Mouse (Mus musculus): ENCODE data around the gene Nmnat3. TPM values are rescaled to one million over a fixed set of nuclear protein-coding genes. Genes with fewer than 3 reads are reported as not detected.

Gene Nmnat3
- polyA plus RNA-seq, 1 experiment from 2014 or later = 6.6 TPM

DNA sequence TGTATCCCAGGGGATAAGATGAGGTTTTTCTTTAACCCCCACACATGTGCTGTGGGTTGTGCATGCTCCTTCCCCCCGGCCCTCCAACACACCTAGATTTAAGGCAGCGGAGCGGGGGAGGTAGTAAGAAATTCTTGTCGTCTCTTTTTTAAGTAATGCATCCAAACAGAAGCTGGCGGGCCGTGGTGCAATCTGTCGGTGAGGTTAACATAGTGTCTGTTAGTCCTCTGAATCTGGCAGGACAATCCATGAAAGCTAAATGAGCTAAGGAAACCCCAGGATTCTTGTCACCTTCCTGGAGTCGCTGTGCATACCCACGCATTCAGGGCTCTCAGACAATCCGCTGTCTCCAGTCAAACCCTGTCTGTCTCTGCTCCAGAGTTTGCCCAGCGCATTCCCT, 87.7 kb downstream of the Nmnat3 start:
- no peaks in the 10 kb centered on the region for H3K27me3 ChIP-seq
- no peak overlapping the region for H3K4me2 ChIP-seq
- no peak overlapping the region for H3K4me3 ChIP-seq
- H3K36me3 ChIP-seq = no peaks in the 10 kb centered on the region
- WGBS = 73% methylated on average over 11 of the region's 11 CpGs
- ATAC-seq (ENCODE audit: borderline replicate concordance, extremely low read depth, low FRiP score, low TSS enrichment) = no peak
- no peaks in the 10 kb centered on the region for H3K9me3 ChIP-seq
- no peak overlapping the region for H3K9ac ChIP-seq
- no peaks in the 10 kb centered on the region for H3K4me1 ChIP-seq
- no peak overlapping the region for H3K27ac ChIP-seq

DNA sequence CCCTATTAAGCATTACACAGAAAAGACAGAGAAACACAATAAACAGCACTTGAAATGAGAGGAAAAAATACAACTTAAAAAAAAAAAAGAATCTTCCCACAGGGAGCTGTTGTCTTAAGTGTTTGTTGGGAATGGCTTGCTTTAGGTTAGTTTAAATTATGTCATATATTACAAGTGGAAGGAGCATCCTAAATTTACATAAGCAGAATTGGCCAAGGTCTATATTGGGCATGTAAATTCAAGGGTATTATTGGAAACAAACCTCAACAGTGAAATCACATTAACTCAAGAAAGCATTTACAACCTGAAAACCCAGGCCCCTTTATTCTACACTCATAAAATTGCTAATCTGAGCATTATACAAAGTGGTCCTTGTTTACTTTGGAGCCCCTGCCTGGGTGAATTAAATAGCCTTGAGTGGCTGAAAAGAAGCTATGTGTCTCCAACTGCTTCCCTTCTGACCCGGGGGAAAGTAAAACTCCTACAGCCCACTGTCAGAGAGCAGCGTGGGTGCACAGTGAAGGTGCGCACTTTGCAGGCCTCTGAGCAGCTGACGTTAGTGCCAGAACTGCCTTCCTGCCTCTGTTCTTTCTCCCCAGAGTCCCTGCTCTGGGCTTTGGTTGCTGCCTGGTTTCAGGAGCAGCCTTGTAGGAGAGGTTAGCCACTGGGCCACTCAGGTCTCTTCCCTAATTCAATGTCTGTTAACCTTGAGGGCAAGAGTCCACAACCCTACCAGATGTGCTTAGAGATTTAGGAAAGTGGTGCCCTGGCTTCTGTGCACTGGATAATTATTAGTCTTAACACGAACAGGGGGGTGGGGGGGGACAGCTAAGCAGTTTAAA, 88.3 kb downstream of the Nmnat3 start:
- H3K4me1 ChIP-seq = no peaks in the 10 kb centered on the region
- H3K4me2 ChIP-seq = no peak overlapping the region
- H3K9ac ChIP-seq = no peak overlapping the region
- no peak overlapping the region for H3K4me3 ChIP-seq
- 54% methylated on average over 5 of the region's 5 CpGs for WGBS
- H3K27ac ChIP-seq = no peak overlapping the region
- ATAC-seq (ENCODE audit: borderline replicate concordance, extremely low read depth, low FRiP score, low TSS enrichment) = no peak
- H3K27me3 ChIP-seq = no peaks in the 10 kb centered on the region
- no peaks in the 10 kb centered on the region for H3K36me3 ChIP-seq
- no peaks in the 10 kb centered on the region for H3K9me3 ChIP-seq

DNA sequence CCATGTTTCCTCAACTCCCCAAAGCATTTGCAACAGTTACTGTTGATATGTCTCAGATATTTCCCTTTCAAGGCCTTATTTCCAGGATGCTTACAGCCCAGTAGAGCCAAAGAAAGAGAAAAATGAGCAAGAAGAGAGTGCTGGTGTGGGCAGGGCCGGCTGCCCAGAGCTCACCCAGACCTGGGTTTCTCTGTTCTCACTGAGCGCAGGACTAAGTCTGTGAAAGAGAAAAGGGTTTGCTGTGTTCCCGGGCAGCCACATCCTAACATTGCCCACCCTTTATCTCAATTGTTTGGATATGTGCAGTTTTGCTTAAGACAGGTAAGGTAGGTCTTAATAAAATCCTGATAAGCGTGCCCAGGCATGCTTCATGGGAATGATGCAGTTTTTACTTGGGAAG, 92.5 kb downstream of the Nmnat3 start:
- no peaks in the 10 kb centered on the region for H3K27me3 ChIP-seq
- no peak overlapping the region for H3K4me2 ChIP-seq
- no peaks in the 10 kb centered on the region for H3K4me1 ChIP-seq
- H3K36me3 ChIP-seq = no peaks in the 10 kb centered on the region
- no peak overlapping the region for H3K4me3 ChIP-seq
- H3K9ac ChIP-seq = no peak overlapping the region
- no peak for ATAC-seq (ENCODE audit: borderline replicate concordance, extremely low read depth, low FRiP score, low TSS enrichment)
- H3K9me3 ChIP-seq = no peaks in the 10 kb centered on the region
- no peak overlapping the region for H3K27ac ChIP-seq
- whole genome bisulfite sequencing = 75% methylated on average over 4 of the region's 4 CpGs

DNA sequence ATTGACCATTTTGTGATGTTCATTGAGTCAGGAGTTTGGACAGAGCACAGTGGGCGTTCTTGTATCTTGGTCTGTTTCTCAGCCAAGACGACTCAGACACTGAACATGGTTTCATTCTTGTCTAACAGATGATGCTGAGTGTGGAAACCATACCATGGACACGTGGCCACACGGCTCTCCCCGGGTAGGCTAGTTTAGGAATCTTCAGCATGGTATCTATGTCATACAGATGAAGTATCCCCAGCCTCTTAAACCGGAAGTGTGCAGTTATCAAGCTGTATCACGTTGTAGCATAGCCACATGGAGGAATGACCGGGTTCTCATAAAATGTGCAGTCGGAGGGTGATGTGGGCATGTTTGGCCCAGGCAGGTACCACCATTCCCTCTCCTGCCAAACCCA, 93.4 kb downstream of the Nmnat3 start:
- Histone ChIP-seq H3K27me3 (no peaks in the 10 kb centered on the region), H3K4me3 (no peak overlapping the region), H3K9me3 (no peaks in the 10 kb centered on the region), H3K27ac (no peak overlapping the region), H3K4me2 (no peak overlapping the region), H3K36me3 (no peaks in the 10 kb centered on the region), H3K4me1 (no peaks in the 10 kb centered on the region), H3K9ac (no peak overlapping the region)
- ATAC-seq (ENCODE audit: borderline replicate concordance, extremely low read depth, low FRiP score, low TSS enrichment) = no peak
- WGBS = 88% methylated on average over 9 of the region's 9 CpGs

DNA sequence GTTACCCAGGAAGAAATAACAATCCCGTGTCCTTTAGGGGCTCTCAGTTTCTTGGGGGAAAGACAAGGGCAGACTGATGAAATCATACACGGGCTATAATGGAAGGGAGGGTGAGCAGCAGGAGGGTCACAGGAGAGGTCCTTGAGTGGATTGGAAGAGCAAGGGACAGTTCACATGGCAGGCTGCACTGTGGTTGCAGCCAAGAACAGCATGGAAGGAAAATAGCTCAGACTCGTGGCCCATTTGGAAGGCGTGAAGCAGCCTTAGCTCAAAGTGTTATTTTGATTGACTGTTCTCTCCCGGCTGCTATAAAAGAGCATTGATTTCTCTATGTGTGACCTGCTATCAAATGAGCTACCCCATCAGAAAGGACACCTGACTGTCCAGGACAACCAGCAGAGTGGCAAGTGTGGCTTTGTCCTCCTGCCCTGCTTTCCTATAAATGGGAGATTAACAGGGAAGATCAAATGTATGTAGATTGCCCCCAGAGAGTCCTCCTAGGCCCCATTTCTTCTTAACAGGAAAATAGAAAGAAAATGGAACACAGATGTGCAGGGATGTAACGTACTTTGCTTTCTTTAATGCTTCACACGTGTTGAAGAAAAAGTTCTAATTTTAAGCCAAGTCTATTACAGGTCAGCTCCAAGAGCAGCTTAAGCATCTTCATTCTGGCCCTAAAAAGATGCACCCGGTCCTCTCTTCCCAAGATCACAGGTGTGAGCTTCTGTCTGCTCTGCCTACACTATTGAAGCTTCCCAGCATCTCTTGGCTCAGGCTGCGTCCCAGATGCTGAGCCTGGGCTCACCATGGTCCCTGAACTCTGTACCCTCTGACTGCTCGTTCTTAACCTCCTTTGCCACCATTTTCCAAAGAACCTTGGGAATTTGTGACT, 100.8 kb downstream of the Nmnat3 start:
- Histone ChIP-seq H3K9ac (no peak overlapping the region), H3K4me1 (no peaks in the 10 kb centered on the region), H3K4me3 (no peak overlapping the region), H3K27ac (no peak overlapping the region), H3K4me2 (no peak overlapping the region), H3K9me3 (no peaks in the 10 kb centered on the region), H3K36me3 (no peaks in the 10 kb centered on the region), H3K27me3 (no peaks in the 10 kb centered on the region)
- ATAC-seq (ENCODE audit: borderline replicate concordance, extremely low read depth, low FRiP score, low TSS enrichment) = no peak
- 68% methylated on average over 10 of the region's 10 CpGs for WGBS

DNA sequence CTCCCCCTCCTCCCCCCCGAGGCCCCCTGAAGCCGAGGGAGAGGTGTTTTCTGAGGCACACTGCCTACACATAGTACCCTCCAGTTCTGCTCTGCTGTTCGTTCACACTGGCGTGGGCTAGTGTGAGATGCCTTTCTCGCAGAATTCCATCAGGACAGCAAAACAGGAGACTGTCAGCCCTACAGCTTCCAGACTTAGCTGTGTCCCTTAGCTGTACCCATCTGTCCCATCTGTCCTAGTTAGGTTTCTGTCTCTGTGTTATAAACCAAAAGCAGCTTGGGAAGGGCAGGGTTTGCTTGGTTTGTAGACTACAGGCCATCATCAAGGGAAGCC, 101.4 kb downstream of the Nmnat3 start:
- H3K27me3 ChIP-seq = no peaks in the 10 kb centered on the region
- no peak overlapping the region for H3K4me3 ChIP-seq
- no peak overlapping the region for H3K9ac ChIP-seq
- no peak overlapping the region for H3K27ac ChIP-seq
- WGBS = 83% methylated on average over 5 of the region's 5 CpGs
- no peaks in the 10 kb centered on the region for H3K9me3 ChIP-seq
- no peak overlapping the region for H3K4me2 ChIP-seq
- H3K4me1 ChIP-seq = no peaks in the 10 kb centered on the region
- H3K36me3 ChIP-seq = no peaks in the 10 kb centered on the region
- ATAC-seq (ENCODE audit: borderline replicate concordance, extremely low read depth, low FRiP score, low TSS enrichment) = no peak

DNA sequence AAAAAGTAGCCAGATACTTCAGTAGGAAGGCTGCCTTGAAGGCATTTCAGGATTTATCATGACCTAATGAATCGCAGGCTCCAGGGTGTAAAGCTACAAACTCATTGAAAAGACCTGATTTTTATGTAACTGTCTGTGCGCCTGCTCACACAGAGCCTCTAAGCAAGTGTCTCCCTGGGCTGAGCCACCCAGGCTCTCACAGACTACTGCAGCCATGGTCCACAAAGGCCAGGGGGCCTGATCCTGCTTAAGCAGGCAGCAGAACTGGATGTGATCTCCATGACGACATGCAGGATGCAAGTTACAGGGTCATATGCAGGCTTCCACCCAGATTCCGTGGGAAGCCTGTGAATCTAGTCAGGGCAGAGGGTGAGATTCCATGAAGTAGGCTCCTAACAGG, 106.3 kb downstream of the Nmnat3 start:
- no peaks in the 10 kb centered on the region for H3K4me1 ChIP-seq
- no peaks in the 10 kb centered on the region for H3K27me3 ChIP-seq
- H3K9ac ChIP-seq = no peak overlapping the region
- ATAC-seq (ENCODE audit: borderline replicate concordance, extremely low read depth, low FRiP score, low TSS enrichment) = no peak
- no peak overlapping the region for H3K27ac ChIP-seq
- no peaks in the 10 kb centered on the region for H3K9me3 ChIP-seq
- H3K4me2 ChIP-seq = no peak overlapping the region
- no peaks in the 10 kb centered on the region for H3K36me3 ChIP-seq
- H3K4me3 ChIP-seq = no peak overlapping the region
- WGBS = 73% methylated on average over 4 of the region's 4 CpGs

DNA sequence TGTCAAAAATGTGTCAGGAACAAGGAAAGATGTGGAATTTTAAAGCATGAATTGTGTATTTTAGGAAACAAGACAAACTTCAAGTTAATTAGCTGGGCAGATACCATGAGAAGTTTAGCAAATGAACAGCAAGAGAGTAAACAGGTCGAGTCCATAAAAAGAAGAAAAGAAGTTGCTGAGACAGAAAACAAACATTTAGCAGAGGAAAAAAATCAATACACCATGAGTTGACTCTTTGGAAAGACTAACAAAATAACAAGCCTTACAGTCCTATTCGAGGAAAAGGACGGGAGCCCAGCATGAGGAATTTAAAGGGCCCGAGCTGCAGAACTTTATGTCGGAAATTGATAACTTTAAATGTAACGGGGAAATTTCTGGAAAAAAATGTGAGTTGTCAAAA, 110.0 kb downstream of the Nmnat3 start:
- Histone ChIP-seq H3K27me3 (no peaks in the 10 kb centered on the region), H3K27ac (no peak overlapping the region), H3K4me2 (no peak overlapping the region), H3K4me1 (no peaks in the 10 kb centered on the region), H3K4me3 (no peak overlapping the region), H3K9ac (no peak overlapping the region), H3K36me3 (no peaks in the 10 kb centered on the region), H3K9me3 (no peaks in the 10 kb centered on the region)
- 72% methylated on average over 6 of the region's 6 CpGs for whole genome bisulfite sequencing
- no peak for ATAC-seq (ENCODE audit: borderline replicate concordance, extremely low read depth, low FRiP score, low TSS enrichment)

DNA sequence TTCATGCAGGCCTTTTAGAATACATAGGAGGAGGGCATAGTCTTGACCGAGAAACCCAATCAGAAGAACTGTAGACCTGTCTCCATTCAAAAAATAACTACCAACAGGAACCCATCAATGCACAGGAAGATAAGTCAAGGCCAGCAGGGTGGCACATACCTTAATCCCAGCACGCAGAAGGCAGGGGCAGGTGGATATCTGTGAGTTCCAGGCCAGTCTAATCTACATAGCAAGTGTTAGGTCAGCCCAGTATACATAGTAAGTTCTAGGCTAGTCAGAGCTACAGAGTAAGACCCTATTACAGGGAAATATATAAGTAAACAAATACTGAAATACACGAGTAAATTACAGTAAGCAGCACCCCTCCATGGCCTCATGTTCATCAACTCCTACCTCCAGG, 110.6 kb downstream of the Nmnat3 start:
- Histone ChIP-seq H3K4me1 (no peaks in the 10 kb centered on the region), H3K27me3 (no peaks in the 10 kb centered on the region), H3K9me3 (no peaks in the 10 kb centered on the region), H3K36me3 (no peaks in the 10 kb centered on the region), H3K4me2 (no peak overlapping the region), H3K4me3 (no peak overlapping the region), H3K9ac (no peak overlapping the region), H3K27ac (no peak overlapping the region)
- 79% methylated on average over 3 of the region's 3 CpGs for WGBS
- ATAC-seq (ENCODE audit: borderline replicate concordance, extremely low read depth, low FRiP score, low TSS enrichment) = no peak

DNA sequence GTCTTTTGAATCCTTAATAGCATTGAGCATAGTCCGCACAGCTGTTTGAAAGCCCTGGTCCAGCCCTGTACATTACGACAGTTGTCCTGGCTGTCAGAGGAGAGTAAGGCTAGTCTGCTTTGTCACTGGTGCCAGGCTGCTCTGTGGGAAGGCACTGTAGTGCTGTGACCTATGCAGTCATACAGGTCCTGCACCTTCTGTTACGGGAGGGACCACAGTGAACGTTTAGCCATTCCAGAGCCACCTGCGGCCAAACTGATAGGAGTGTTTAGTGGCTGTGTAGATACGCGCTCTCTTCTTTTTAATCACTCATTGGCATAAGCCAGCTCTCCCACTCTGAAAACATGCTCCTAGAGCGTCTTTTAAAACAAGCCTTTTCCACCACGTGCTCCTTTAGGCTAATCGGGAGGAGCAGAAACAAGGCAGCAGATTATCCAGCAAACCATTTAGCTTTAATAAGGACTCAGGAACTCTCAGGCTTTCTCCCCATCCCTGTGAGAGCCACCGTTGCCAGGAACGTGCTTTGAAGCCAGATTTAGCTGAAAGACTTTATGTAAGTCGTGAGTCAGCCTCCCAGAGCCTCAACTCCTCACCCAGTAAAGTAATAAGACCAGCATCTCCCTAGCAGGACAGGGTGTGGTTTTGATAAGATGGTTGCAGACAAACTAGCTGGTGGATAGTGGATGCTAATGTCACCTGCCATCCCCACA, 113.1 kb downstream of the Nmnat3 start:
- Histone ChIP-seq H3K4me2 (no peak overlapping the region), H3K9ac (no peak overlapping the region), H3K36me3 (no peaks in the 10 kb centered on the region), H3K27ac (no peak overlapping the region), H3K4me1 (no peaks in the 10 kb centered on the region), H3K27me3 (no peaks in the 10 kb centered on the region), H3K4me3 (no peak overlapping the region), H3K9me3 (no peaks in the 10 kb centered on the region)
- no peak for ATAC-seq (ENCODE audit: borderline replicate concordance, extremely low read depth, low FRiP score, low TSS enrichment)
- WGBS = 72% methylated on average over 13 of the region's 13 CpGs

DNA sequence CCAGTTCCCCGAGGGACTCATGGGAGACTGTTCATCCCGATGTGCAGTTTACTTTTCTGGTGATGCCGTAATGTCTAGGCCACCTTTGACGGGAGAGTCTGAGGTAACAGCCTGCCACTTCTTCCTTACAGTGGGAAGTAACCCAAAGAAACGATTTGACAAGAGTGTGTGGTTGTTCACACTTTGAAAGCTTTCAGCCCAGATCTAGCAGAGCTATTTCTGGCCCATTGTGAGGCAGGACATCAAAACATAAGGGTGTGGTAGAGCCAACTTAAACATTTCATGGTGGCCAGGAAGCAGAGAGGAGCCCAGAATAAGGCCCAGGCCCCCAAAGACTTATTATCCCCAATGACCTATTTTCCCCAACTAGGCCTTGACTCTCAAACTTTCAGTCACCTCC, 114.4 kb downstream of the Nmnat3 start:
- 72% methylated on average over 5 of the region's 5 CpGs for WGBS
- no peaks in the 10 kb centered on the region for H3K27me3 ChIP-seq

DNA sequence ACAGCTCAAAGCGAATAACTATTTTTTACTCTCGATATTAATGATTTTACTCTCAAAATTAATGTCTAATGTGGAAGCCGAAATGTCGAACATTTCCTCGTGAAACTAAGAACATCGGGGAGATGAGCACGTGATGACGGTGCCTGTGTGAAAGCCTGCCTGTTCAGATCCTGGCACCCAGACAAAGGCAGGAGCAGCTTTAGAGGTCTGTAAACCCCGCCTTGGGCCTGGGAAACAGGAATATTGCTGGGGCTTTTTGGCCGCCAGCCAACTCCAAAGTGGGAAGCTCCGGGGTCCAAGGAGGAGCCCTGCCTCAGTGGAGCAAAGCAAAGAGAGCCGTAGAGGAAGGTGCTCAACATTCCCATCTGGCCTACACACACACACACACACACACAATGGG, 120.5 kb downstream of the Nmnat3 start:
- Histone ChIP-seq H3K36me3 (no peaks in the 10 kb centered on the region), H3K9ac (no peak overlapping the region), H3K27ac (no peak overlapping the region), H3K4me2 (no peak overlapping the region), H3K4me1 (peaks cover 4% of the 10 kb centered on the region; the same call in 1 of the 2 replicates), H3K4me3 (no peak overlapping the region), H3K9me3 (no peaks in the 10 kb centered on the region), H3K27me3 (no peaks in the 10 kb centered on the region)
- WGBS = 63% methylated on average over 12 of the region's 12 CpGs
- ATAC-seq (ENCODE audit: borderline replicate concordance, extremely low read depth, low FRiP score, low TSS enrichment) = peak; percentile 31; the same call in 1 of the 2 replicates

More for the DNA sequence above, 114.4 kb downstream of the Nmnat3 start:
- Histone ChIP-seq H3K4me1 (no peaks in the 10 kb centered on the region), H3K4me3 (no peak overlapping the region), H3K36me3 (no peaks in the 10 kb centered on the region), H3K9ac (no peak overlapping the region), H3K27ac (no peak overlapping the region), H3K4me2 (no peak overlapping the region), H3K9me3 (no peaks in the 10 kb centered on the region)
- ATAC-seq (ENCODE audit: borderline replicate concordance, extremely low read depth, low FRiP score, low TSS enrichment) = no peak

Data from lung, embryonic 15.5 days (tissue).